Mouse (Mus musculus) hindbrain, embryonic 15.5 days (tissue): Measurements from ENCODE around the gene Npsr1. TPM values are rescaled to one million over a fixed set of nuclear protein-coding genes. Genes with fewer than 3 reads are reported as not detected.

ENCODE experiments used
- ATAC-seq: fragments of 200-750 bp; cut with Nextera tagmentation; 2 replicates; pipeline ENCODE4 v1.8.0; 2017; ENCODE audit warnings: low read depth, moderate number of reproducible peaks, moderate TSS enrichment; ENCODE audit not compliant: low FRiP score
- H3K27ac ChIP-seq: fragments of 300-500 bp; sonication (generic); replicated peaks from 2 replicates; pipeline ENCODE4 v1.5.1; 2015; ENCODE audit warnings: mild to moderate bottlenecking, inconsistent platforms
- H3K27me3 ChIP-seq: fragments of 300-500 bp; sonication (generic); 2 replicates; pipeline ENCODE4 v1.6.1; 2015; ENCODE audit warnings: control low read depth, inconsistent platforms
- H3K36me3 ChIP-seq: fragments of 300-500 bp; sonication (generic); 2 replicates; pipeline ENCODE4 v1.6.1; 2015; ENCODE audit warnings: control low read depth, inconsistent platforms
- H3K4me1 ChIP-seq: fragments of 300-500 bp; sonication (generic); replicated peaks from 2 replicates; pipeline ENCODE4 v1.6.1; 2015; ENCODE audit warnings: control low read depth, inconsistent platforms
- H3K4me2 ChIP-seq: fragments of 300-500 bp; sonication (generic); 2 replicates; pipeline ENCODE4 v1.6.1; 2015; ENCODE audit warnings: moderate library complexity, mild to moderate bottlenecking, inconsistent platforms
- H3K4me3 ChIP-seq: fragments of 300-500 bp; sonication (generic); 2 replicates; pipeline ENCODE4 v1.5.1; 2015; ENCODE audit warnings: mild to moderate bottlenecking, inconsistent platforms
- H3K9ac ChIP-seq: fragments of 300-500 bp; sonication (generic); 2 replicates; pipeline ENCODE4 v1.6.1; 2015; ENCODE audit warnings: inconsistent platforms
- H3K9me3 ChIP-seq: fragments of 300-500 bp; sonication (generic); 2 replicates; pipeline ENCODE4 v1.6.1; 2016; ENCODE audit warnings: control low read depth, inconsistent platforms
- WGBS: fragments of 180-500 bp; shearing (Covaris S2); methylation state at CpG from one replicate; pipeline ENCODE4 v1.1.7; 2015; 5-methylcytosine and 5-hydroxymethylcytosine counted together
- polyA plus RNA-seq: library from polyadenylated mRNA; unstranded; fragments of >200 nt; fragmentation: Nextera tagmentation; extraction: Ambion mirVana; gene quantifications from 2 replicates; pipeline ENCODE4 v1.2.1, GENCODE M21; 2015

Npsr1 gene
- polyA plus RNA-seq, 1 experiment from 2014 or later, result 0.32 TPM

DNA sequence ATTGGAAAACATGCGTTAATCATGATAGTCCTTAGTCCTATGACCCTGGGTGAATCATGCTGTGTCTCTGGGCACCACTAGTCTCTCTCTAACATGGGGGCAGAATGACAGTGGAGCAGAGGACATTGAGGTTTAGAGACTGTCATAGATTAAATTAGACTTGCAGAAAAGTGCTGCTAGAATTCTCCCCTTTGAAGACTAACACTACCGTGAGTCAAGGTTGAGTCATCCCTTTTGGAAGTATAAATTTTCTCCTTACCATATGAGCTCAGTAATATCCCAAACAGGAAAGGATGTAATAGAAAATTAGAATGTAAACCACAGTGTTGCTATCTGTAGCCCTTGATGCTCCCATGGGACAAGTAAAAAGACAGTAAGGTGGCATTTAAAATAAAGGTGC is 218.0 kb downstream of the Npsr1 start:
- Histone ChIP-seq H3K9ac (no peak overlapping the region), H3K4me1 (no peaks in the 10 kb centered on the region), H3K27me3 (no peaks in the 10 kb centered on the region), H3K27ac (no peak overlapping the region), H3K4me3 (no peak overlapping the region), H3K4me2 (no peak overlapping the region), H3K9me3 (no peaks in the 10 kb centered on the region), H3K36me3 (no peaks in the 10 kb centered on the region)
- 94% methylated on average over 2 of the region's 2 CpGs for WGBS
- no peak for ATAC-seq

DNA sequence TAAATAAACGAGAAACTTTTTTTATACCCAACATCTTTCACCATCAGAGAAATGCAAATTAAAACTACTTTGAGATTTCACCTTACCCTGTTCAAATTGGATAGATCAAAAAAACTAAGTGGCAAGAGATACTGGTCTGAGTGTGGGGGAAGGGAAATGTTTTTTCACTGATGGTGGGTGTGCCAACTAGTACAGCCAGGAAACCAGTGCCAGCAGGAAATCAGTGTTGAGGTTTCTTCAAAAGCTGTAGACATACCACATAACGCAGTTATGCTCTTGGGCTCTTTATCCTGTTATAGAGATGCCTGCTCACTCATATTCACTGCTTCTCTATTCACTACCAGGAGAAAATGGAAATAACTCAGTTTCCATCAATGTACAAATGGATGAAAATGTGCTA is 233.9 kb downstream of the Npsr1 start:
- Histone ChIP-seq H3K9me3 (no peaks in the 10 kb centered on the region), H3K4me1 (no peaks in the 10 kb centered on the region), H3K4me3 (no peak overlapping the region), H3K36me3 (no peaks in the 10 kb centered on the region), H3K9ac (no peak overlapping the region), H3K4me2 (no peak overlapping the region), H3K27me3 (no peaks in the 10 kb centered on the region), H3K27ac (no peak overlapping the region)
- ATAC-seq, result no peak
- 86% methylated on average over 2 of the region's 2 CpGs for WGBS

DNA sequence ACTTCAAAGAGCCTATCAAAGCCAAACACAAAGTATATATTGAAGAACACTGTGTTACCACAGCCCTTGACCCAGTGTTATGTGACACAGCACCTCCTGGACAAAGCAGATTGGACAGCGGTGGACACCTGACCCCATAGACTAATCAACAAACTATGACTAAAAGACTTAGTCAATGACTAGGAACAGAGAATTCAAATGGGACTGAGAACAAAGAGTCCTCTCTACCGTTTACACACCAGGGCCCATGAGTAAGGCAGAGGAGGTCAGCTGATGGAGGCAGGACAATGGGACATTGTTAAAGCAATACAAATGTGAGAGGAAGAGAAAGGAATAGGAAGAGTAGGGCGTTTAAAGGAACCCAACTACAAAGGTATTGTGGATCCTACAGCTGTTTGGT is 243.5 kb downstream of the Npsr1 start:
- Histone ChIP-seq H3K9me3 (no peaks in the 10 kb centered on the region), H3K4me1 (no peaks in the 10 kb centered on the region), H3K27ac (no peak overlapping the region), H3K4me2 (no peak overlapping the region), H3K36me3 (no peaks in the 10 kb centered on the region), H3K4me3 (no peak overlapping the region), H3K27me3 (no peaks in the 10 kb centered on the region), H3K9ac (no peak overlapping the region)
- no peak for ATAC-seq
- 34% methylated on average over 3 of the region's 3 CpGs for WGBS

DNA sequence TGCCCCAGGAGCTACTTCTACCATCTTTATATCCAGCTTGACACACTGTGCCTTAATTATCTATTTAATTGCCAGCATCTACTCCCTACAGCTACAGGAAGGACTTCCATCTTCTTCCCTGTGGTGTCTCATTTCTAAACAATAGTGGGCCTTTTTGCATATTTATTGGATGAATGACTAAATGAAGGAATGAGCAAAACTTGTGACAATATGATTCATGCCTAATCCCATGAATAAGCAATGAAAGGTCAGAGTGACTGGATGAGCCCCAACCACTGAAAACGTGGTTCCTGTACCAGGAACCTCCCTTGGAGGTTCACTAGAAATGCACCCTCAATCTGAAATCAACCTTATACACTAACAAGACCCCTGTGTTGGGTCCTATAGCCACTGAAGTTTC is 249.2 kb downstream of the Npsr1 start:
- 29% methylated on average over 1 of the region's 1 CpGs for WGBS
- no peak overlapping the region for H3K4me2 ChIP-seq

DNA sequence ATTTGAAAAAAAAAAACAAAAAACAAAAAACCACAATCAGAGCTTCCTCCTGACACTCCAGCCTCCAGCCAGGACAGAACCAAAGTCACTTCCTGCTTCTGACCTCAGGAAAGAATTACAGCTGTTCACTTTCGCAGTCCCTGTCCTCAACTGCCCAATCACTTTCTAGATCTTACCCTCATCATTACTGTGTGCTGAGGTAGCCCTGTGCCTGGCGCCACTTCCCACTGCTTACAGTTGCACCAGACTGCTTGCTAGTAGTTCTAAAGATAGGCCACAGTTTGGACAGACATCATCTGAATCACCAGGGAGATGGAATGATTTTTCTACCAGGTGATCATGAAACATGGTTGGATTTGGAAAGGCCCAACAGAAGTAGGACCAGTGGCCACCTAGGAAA is 251.7 kb downstream of the Npsr1 start:
- Histone ChIP-seq H3K4me3 (no peak overlapping the region), H3K9me3 (no peaks in the 10 kb centered on the region), H3K9ac (no peak overlapping the region), H3K4me2 (no peak overlapping the region), H3K36me3 (no peaks in the 10 kb centered on the region), H3K4me1 (no peaks in the 10 kb centered on the region), H3K27ac (no peak overlapping the region), H3K27me3 (no peaks in the 10 kb centered on the region)
- ATAC-seq, result no peak
- 92% methylated on average over 2 of the region's 2 CpGs for WGBS

More for the DNA sequence above, 249.2 kb downstream of the Npsr1 start:
- Histone ChIP-seq H3K4me3 (no peak overlapping the region), H3K27ac (no peak overlapping the region), H3K27me3 (no peaks in the 10 kb centered on the region), H3K9ac (no peak overlapping the region), H3K9me3 (no peaks in the 10 kb centered on the region), H3K36me3 (no peaks in the 10 kb centered on the region), H3K4me1 (no peaks in the 10 kb centered on the region)
- ATAC-seq, result no peak

DNA sequence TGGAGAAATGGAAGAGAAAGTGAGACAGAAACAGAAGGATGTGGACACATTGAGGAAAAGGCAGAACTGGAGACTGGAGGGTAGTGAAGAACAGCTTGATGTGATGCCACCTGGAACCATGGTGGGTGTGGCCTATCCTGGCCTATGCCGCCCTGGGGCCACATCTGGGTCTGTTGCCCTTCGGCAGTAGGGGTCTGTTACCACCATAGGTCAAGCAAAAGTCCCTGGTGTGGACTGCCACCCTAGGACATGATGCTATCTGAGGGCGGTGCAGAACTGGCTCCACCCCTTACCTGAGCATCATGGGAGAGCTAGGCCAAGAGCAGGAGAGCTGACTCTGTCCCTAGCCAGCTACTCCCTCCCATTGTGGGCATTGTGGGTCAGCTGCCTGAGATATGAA is 253.6 kb downstream of the Npsr1 start:
- no peaks in the 10 kb centered on the region for H3K9me3 ChIP-seq
- 95% methylated on average over 3 of the region's 3 CpGs for WGBS
- no peaks in the 10 kb centered on the region for H3K36me3 ChIP-seq
- H3K4me2 ChIP-seq, result no peak overlapping the region
- no peak overlapping the region for H3K27ac ChIP-seq
- H3K4me3 ChIP-seq, result no peak overlapping the region
- no peaks in the 10 kb centered on the region for H3K4me1 ChIP-seq
- no peak overlapping the region for H3K9ac ChIP-seq
- H3K27me3 ChIP-seq, result no peaks in the 10 kb centered on the region
- ATAC-seq, result no peak
